Mouse (Mus musculus) urinary bladder, postnatal 10 days (tissue): Measurements from ENCODE around the gene Actrt2.

Experiments used
- DNase-seq: peaks from one replicate; pipeline ENCODE4 v3.0.0; 2022; ENCODE audit warnings: low spot score

Gene Actrt2

GRCm38 (mm10) chr4:154667767-154668166 lies at the start of gene Actrt2:
Gene Actrt2 (minus strand): TSS chr4:154667867.
- DNase-seq, result no peak

GRCm38 (mm10) chr4:154709391-154710107 lies 41.9 kb upstream of the Actrt2 start:
- DNase-seq, result peak; percentile 8

- DNase-seq, result no peak
These were observed 41.1 kb upstream of the Actrt2 start for GRCm38 (mm10) chr4:154708811-154709210.

- no peak for DNase-seq
These were observed 40.6 kb upstream of the Actrt2 start for GRCm38 (mm10) chr4:154708223-154708622.

- DNase-seq, result no peak
These were observed 39.9 kb upstream of the Actrt2 start for GRCm38 (mm10) chr4:154707521-154707920.

- no peak for DNase-seq
These were observed 38.8 kb upstream of the Actrt2 start for GRCm38 (mm10) chr4:154706442-154706841.

- no peak for DNase-seq
These were observed 38.0 kb upstream of the Actrt2 start for GRCm38 (mm10) chr4:154705681-154706080.

GRCm38 (mm10) chr4:154705056-154705455 lies 37.4 kb upstream of the Actrt2 start:
- no peak for DNase-seq

GRCm38 (mm10) chr4:154704591-154704990 lies 36.9 kb upstream of the Actrt2 start:
- DNase-seq, result no peak

- DNase-seq, result no peak
These were observed 35.9 kb upstream of the Actrt2 start for GRCm38 (mm10) chr4:154703426-154704070.

GRCm38 (mm10) chr4:154702931-154703330 lies 35.3 kb upstream of the Actrt2 start:
- DNase-seq, result no peak

- no peak for DNase-seq
These were observed 34.5 kb upstream of the Actrt2 start for GRCm38 (mm10) chr4:154702186-154702585.

GRCm38 (mm10) chr4:154700921-154701412 lies 33.3 kb upstream of the Actrt2 start:
- peak; percentile 7 for DNase-seq

GRCm38 (mm10) chr4:154700436-154700835 lies 32.8 kb upstream of the Actrt2 start:
- no peak for DNase-seq

- no peak for DNase-seq
These were observed 31.6 kb upstream of the Actrt2 start for GRCm38 (mm10) chr4:154699236-154699635.

GRCm38 (mm10) chr4:154698631-154699030 lies 31.0 kb upstream of the Actrt2 start:
- DNase-seq, result no peak

- DNase-seq, result peak; percentile 6
These were observed 30.4 kb upstream of the Actrt2 start for GRCm38 (mm10) chr4:154698021-154698590.

GRCm38 (mm10) chr4:154697476-154697875 lies 29.8 kb upstream of the Actrt2 start:
- DNase-seq, result no peak

- DNase-seq, result no peak
These were observed 28.9 kb upstream of the Actrt2 start for GRCm38 (mm10) chr4:154696552-154696951.

GRCm38 (mm10) chr4:154696146-154696545 lies 28.5 kb upstream of the Actrt2 start:
- no peak for DNase-seq

- no peak for DNase-seq
These were observed 26.7 kb upstream of the Actrt2 start for GRCm38 (mm10) chr4:154694361-154694760.

GRCm38 (mm10) chr4:154693348-154694015 lies 25.8 kb upstream of the Actrt2 start:
- no peak for DNase-seq
